Mouse (Mus musculus) heart, postnatal 0 days (tissue): ENCODE results near the gene Rln3. TPM values are rescaled to one million over a fixed set of nuclear protein-coding genes. Genes with fewer than 3 reads are reported as not detected.

Experiments
- ATAC-seq: fragments of 200-750 bp; cut with Nextera tagmentation; 2 replicates; pipeline ENCODE4 v1.8.0; 2017; ENCODE audit warnings: low read depth, moderate number of reproducible peaks, moderate library complexity; ENCODE audit not compliant: insufficient read depth
- DNase-seq: peaks from one replicate; pipeline ENCODE4 v3.0.0-alpha.2; 2016; ENCODE audit warnings: low spot score
- H3K27ac ChIP-seq: fragments of 300-500 bp; sonication (generic); 2 replicates; pipeline ENCODE4 v1.5.1; 2014; ENCODE audit warnings: low read depth, mild to moderate bottlenecking
- H3K27me3 ChIP-seq: fragments of 300-500 bp; sonication (generic); 2 replicates; pipeline ENCODE4 v1.6.1; 2014; ENCODE audit warnings: low read length, mixed read lengths; ENCODE audit not compliant: control insufficient read depth, insufficient read depth
- H3K36me3 ChIP-seq: fragments of 300-500 bp; sonication (generic); replicated peaks from 2 replicates; pipeline ENCODE4 v1.6.1; 2014; ENCODE audit warnings: low read length, mixed read lengths; ENCODE audit not compliant: control insufficient read depth, insufficient read depth
- H3K4me1 ChIP-seq: fragments of 300-500 bp; sonication (generic); 2 replicates; pipeline ENCODE4 v1.6.1; 2014; ENCODE audit warnings: antibody characterized with exemption; ENCODE audit not compliant: control insufficient read depth, insufficient read depth
- H3K4me2 ChIP-seq: fragments of 300-500 bp; sonication (generic); 2 replicates; pipeline ENCODE4 v1.6.1; 2014; ENCODE audit warnings: low read depth, mild to moderate bottlenecking, low read length, moderate library complexity
- H3K4me3 ChIP-seq: fragments of 300-500 bp; sonication (generic); 2 replicates; pipeline ENCODE4 v1.5.1; 2014; ENCODE audit warnings: low read depth, low read length
- H3K9ac ChIP-seq: fragments of 300-500 bp; sonication (generic); replicated peaks from 2 replicates; pipeline ENCODE4 v1.6.1; 2014; ENCODE audit warnings: low read depth, low read length, mixed read lengths
- H3K9me3 ChIP-seq: fragments of 300-500 bp; sonication (generic); replicated peaks from 2 replicates; pipeline ENCODE4 v1.6.1; 2016; ENCODE audit warnings: low read length; ENCODE audit not compliant: control insufficient read depth
- CTCF ChIP-seq: IDR thresholded peaks from 2 replicates; pipeline ENCODE4 v1.5.1; 2016; ENCODE audit warnings: antibody characterized with exemption, control low read depth, low read depth
- EP300 ChIP-seq: IDR thresholded peaks from 2 replicates; pipeline ENCODE4 v1.6.1; 2016; ENCODE audit warnings: antibody characterized with exemption, low read depth
- WGBS: fragments of 180-500 bp; shearing (Covaris S2); extraction: QIAGEN DNeasy Blood & Tissue Kit; methylation state at CpG from one replicate; pipeline ENCODE4 v1.1.7; 2014; 5-methylcytosine and 5-hydroxymethylcytosine counted together
- polyA plus RNA-seq: library from polyadenylated mRNA; unstranded; fragments of >200 nt; fragmentation: Nextera tagmentation; extraction: Ambion mirVana; gene quantifications from 2 replicates; pipeline ENCODE4 v1.2.1, GENCODE M21; 2015
- total RNA-seq: library from RNA; depleted of rRNA; stranded (reverse); fragments of >200 nt; gene quantifications from 2 replicates; pipeline ENCODE4 v1.2.3, GENCODE M21; 2014; ENCODE audit warnings: low replicate concordance

The Rln3 gene
- total and polyA plus RNA-seq, 2 experiments from 2014 or later = not detected

GRCm38 (mm10) chr8:84029272-84029671 is 15.5 kb downstream of the Rln3 start:
- no peak overlapping the region for H3K27ac ChIP-seq
- ATAC-seq (no peak), DNase-seq (no peak)
- H3K4me1 ChIP-seq = peaks cover 8% of the 10 kb centered on the region; the same call in 1 of the 2 replicates
- H3K4me2 ChIP-seq = no peak overlapping the region
- no peak for TF ChIP-seq CTCF
- TF ChIP-seq EP300 = no peak
- 75% methylated on average over 5 of the region's 5 CpGs for WGBS
- H3K36me3 ChIP-seq = no peaks in the 10 kb centered on the region
- no peak overlapping the region for H3K4me3 ChIP-seq
- H3K9ac ChIP-seq = no peak overlapping the region
- no peaks in the 10 kb centered on the region for H3K9me3 ChIP-seq
- H3K27me3 ChIP-seq = peaks cover 28% of the 10 kb centered on the region

- no peaks in the 10 kb centered on the region for H3K36me3 ChIP-seq
- ATAC-seq = no peak
- peaks cover 24% of the 10 kb centered on the region for H3K4me1 ChIP-seq
- TF ChIP-seq CTCF (no peak), EP300 (no peak)
- 13% methylated on average over 10 of the region's 10 CpGs for WGBS
- no peak overlapping the region for H3K4me3 ChIP-seq
- DNase-seq = no peak
- no peak overlapping the region for H3K27ac ChIP-seq
- H3K9me3 ChIP-seq = no peaks in the 10 kb centered on the region
- peaks cover 28% of the 10 kb centered on the region for H3K27me3 ChIP-seq
- H3K9ac ChIP-seq = no peak overlapping the region
- H3K4me2 ChIP-seq = no peak overlapping the region
Observed at GRCm38 (mm10) chr8:84027449-84027848, 17.4 kb downstream of the Rln3 start.

- Histone ChIP-seq H3K4me3 (peak overlapping the region; percentile 48), H3K27ac (no peak overlapping the region), H3K4me2 (peak overlapping the region; percentile 77), H3K4me1 (peaks cover 37% of the 10 kb centered on the region), H3K9ac (peak overlapping the region; percentile 20; the same call in 1 of the 2 replicates), H3K9me3 (no peaks in the 10 kb centered on the region), H3K36me3 (no peaks in the 10 kb centered on the region), H3K27me3 (peaks cover 33% of the 10 kb centered on the region)
- DNase-seq (no peak), ATAC-seq (peak; percentile 37)
- no peak for TF ChIP-seq EP300
- TF ChIP-seq CTCF = no peak
- WGBS = 1% methylated on average over 41 of the region's 41 CpGs
Observed at GRCm38 (mm10) chr8:84025863-84026262, 18.9 kb downstream of the Rln3 start.

GRCm38 (mm10) chr8:84024171-84024570 is 20.6 kb downstream of the Rln3 start:
- DNase-seq (no peak), ATAC-seq (no peak)
- 22% methylated on average over 10 of the region's 10 CpGs for WGBS
- peaks cover 33% of the 10 kb centered on the region for H3K27me3 ChIP-seq
- H3K27ac ChIP-seq = no peak overlapping the region
- H3K36me3 ChIP-seq = no peaks in the 10 kb centered on the region
- H3K4me2 ChIP-seq = no peak overlapping the region
- H3K9me3 ChIP-seq = no peaks in the 10 kb centered on the region
- H3K4me1 ChIP-seq = peaks cover 37% of the 10 kb centered on the region
- H3K4me3 ChIP-seq = no peak overlapping the region
- H3K9ac ChIP-seq = no peak overlapping the region
- peak; percentile 55 for TF ChIP-seq CTCF
- TF ChIP-seq EP300 = no peak

- H3K9ac ChIP-seq = no peak overlapping the region
- TF ChIP-seq EP300 = no peak
- TF ChIP-seq CTCF = no peak
Observed at GRCm38 (mm10) chr8:84023631-84024030, 21.2 kb downstream of the Rln3 start.

GRCm38 (mm10) chr8:84023085-84023484 is 21.7 kb downstream of the Rln3 start:
- peak; percentile 90 for DNase-seq
- Histone ChIP-seq H3K27ac (peak overlapping the region; percentile 84), H3K4me2 (peak overlapping the region; percentile 28; the same call in 1 of the 2 replicates), H3K27me3 (peaks cover 32% of the 10 kb centered on the region), H3K4me1 (peaks cover 37% of the 10 kb centered on the region), H3K9me3 (no peaks in the 10 kb centered on the region), H3K4me3 (no peak overlapping the region), H3K36me3 (no peaks in the 10 kb centered on the region), H3K9ac (no peak overlapping the region)
- ATAC-seq = peak; percentile 88
- TF ChIP-seq CTCF = no peak
- TF ChIP-seq EP300 = peak; percentile 81
- under 1% methylated on average over 5 of the region's 5 CpGs for WGBS

More at GRCm38 (mm10) chr8:84023631-84024030, 21.2 kb downstream of the Rln3 start:
- Histone ChIP-seq H3K27ac (peak overlapping the region; percentile 84), H3K27me3 (peaks cover 33% of the 10 kb centered on the region), H3K9me3 (no peaks in the 10 kb centered on the region), H3K4me1 (peaks cover 37% of the 10 kb centered on the region), H3K36me3 (no peaks in the 10 kb centered on the region), H3K4me2 (peak overlapping the region; percentile 28; the same call in 1 of the 2 replicates), H3K4me3 (no peak overlapping the region)
- 14% methylated on average over 1 of the region's 1 CpGs for WGBS
- ATAC-seq (no peak; the same call in 1 of the 2 replicates), DNase-seq (no peak)
